Mouse (Mus musculus): ENCODE data around the gene Bpifb6. TPM values are rescaled to one million over a fixed set of nuclear protein-coding genes. Genes with fewer than 3 reads are reported as not detected.

Bpifb6 gene
- not detected for polyA plus RNA-seq (2017; shearing (Covaris generic))

GRCm38 (mm10) chr2:153900088-153900487, at the start of gene Bpifb6:
Bpifb6 (plus strand) TSS chr2:153900388.

DNA sequence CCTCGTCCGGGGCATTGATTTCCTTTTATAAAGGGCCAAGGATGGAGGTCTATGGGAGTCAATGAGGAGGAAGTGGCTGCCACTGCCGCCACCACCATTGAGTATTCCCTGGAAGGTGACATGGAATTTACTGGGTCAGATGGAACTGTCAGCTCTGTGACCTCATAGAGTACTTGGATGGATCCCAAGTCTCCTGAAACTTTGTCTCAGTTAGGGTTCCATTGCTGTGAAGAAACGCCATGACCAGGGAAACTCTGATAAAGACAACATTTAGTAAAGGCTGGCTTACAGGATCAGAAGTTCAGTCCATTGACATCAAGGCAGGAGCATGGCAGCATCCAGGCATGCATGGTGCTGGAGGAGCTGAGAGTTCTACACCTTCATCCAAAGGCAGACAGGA, 29.2 kb upstream of the Bpifb6 start, which contains the start of gene Sun5:
Gene Sun5 (minus strand): TSS at position 101 of the 400 bp plus-strand sequence.

DNA sequence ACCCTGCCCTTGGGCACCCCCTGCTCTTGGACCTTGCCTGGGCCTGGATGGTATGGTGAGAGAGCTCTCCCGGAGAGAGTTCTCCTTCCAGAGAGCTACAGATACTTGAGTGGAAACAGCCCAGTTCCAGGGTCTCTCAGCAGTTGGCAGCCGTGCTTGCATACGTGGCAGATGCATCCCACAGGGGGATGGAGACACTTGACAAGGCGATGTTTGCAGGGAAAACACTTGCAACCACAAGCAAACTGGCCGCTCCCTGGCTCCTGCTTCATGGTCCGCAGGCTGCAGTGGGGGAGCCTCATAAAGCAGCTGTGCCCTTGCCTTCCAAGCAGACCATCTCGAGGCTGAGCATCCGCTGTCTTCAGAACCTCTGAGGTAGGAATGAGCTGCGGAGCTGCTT, 25.4 kb upstream of the Bpifb6 start, which contains the start of gene Bpifb2:
Gene Bpifb2 (plus strand): TSS at position 301 of the 400 bp plus-strand sequence.

DNA sequence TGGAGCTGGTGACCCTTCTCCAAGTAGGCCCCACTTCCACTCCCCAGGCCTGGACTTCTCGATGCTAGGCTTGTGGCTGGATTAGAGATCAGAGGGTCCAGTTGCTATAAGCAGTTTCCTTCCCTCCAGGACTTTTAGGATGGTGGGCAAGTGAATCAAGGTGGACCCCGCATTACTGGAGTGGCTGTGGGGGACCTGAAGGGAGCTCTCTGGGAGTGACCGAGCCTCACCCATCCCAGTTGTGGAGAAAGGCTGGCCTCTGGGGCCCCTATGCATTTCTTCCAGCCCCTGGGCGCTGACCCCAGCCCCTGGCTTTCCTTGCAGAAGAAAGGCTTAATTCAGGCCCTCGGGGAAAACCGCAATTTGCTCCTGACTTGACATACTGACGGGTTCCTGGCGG, 17.7 kb downstream of the Bpifb6 start, which contains the start of gene Bpifb3:
Gene Bpifb3 (plus strand): TSS at position 301 of the 400 bp plus-strand sequence.

GRCm38 (mm10) chr2:153937843-153938242, 37.7 kb downstream of the Bpifb6 start, which contains the start of gene Bpifb4:
Bpifb4 (plus strand) TSS chr2:153938212.

Other genes starting within 250 kb of the Bpifb6 start
- gene Dnmt3c, start 203.7 kb upstream of the Bpifb6 start, polyA plus RNA-seq (2017; shearing (Covaris generic)), result 0.21 TPM
- 219 TPM for gene Mapre1, start 159.1 kb upstream of the Bpifb6 start, polyA plus RNA-seq (2017; shearing (Covaris generic))
- not detected for gene Efcab8, start 120.5 kb upstream of the Bpifb6 start, polyA plus RNA-seq (2017; shearing (Covaris generic))
- gene Sun5, start 29.3 kb upstream of the Bpifb6 start, polyA plus RNA-seq (2017; shearing (Covaris generic)), result not detected
- not detected for gene Bpifb2, start 25.3 kb upstream of the Bpifb6 start, polyA plus RNA-seq (2017; shearing (Covaris generic))
- gene Bpifb3, start 17.8 kb downstream of the Bpifb6 start, polyA plus RNA-seq (2017; shearing (Covaris generic)), result not detected
- gene Bpifb4, start 37.8 kb downstream of the Bpifb6 start, polyA plus RNA-seq (2017; shearing (Covaris generic)), result not detected
- not detected for gene Bpifa6, start 74.6 kb downstream of the Bpifb6 start, polyA plus RNA-seq (2017; shearing (Covaris generic))
- not detected for gene Bpifa2, start 107.9 kb downstream of the Bpifb6 start, polyA plus RNA-seq (2017; shearing (Covaris generic))
- not detected for gene Bpifa3, start 229.9 kb downstream of the Bpifb6 start, polyA plus RNA-seq (2017; shearing (Covaris generic))
- gene Bpifa1, start 242.5 kb downstream of the Bpifb6 start, polyA plus RNA-seq (2017; shearing (Covaris generic)), result not detected

Measured in effector memory CD4-positive, alpha-beta T cell, adult 7 months (primary cell).